Mouse (Mus musculus): ENCODE measurements at regions not wholly inside any gene's neighbourhood (a gene's known extent, or its start where the extent isn't known, plus 50 kb on each side); places are given as distances from the start of the nearest gene placed in this dataset.

- no peak for DNase-seq
Measured at GRCm38 (mm10) chr11:52634189-52634588, 130.2 kb upstream of the Fstl4 start.

- DNase-seq = no peak
Measured at GRCm38 (mm10) chr11:52635716-52636389, 128.6 kb upstream of the Fstl4 start.

GRCm38 (mm10) chr11:52638939-52639338 is 125.5 kb upstream of the Fstl4 start:
- DNase-seq = no peak

GRCm38 (mm10) chr11:52641725-52642338 is 122.6 kb upstream of the Fstl4 start:
- no peak for DNase-seq

GRCm38 (mm10) chr11:52644081-52644768 is 120.2 kb upstream of the Fstl4 start:
- peak; percentile 43 for DNase-seq

GRCm38 (mm10) chr11:52648176-52648839 is 116.1 kb upstream of the Fstl4 start:
- DNase-seq = no peak

- DNase-seq = no peak
Measured at GRCm38 (mm10) chr11:52648849-52649400, 115.5 kb upstream of the Fstl4 start.

GRCm38 (mm10) chr11:52654640-52655039 is 109.8 kb upstream of the Fstl4 start:
- no peak for DNase-seq

- DNase-seq = no peak
Measured at GRCm38 (mm10) chr11:52655720-52656474, 108.5 kb upstream of the Fstl4 start.

GRCm38 (mm10) chr11:52661234-52661633 is 103.2 kb upstream of the Fstl4 start:
- no peak for DNase-seq

GRCm38 (mm10) chr11:52661894-52662593 is 102.4 kb upstream of the Fstl4 start:
- DNase-seq = no peak

GRCm38 (mm10) chr11:52665343-52665742 is 99.1 kb upstream of the Fstl4 start:
- DNase-seq = no peak

GRCm38 (mm10) chr11:52675022-52675421 is 89.4 kb upstream of the Fstl4 start:
- DNase-seq = no peak

- DNase-seq = no peak
Measured at GRCm38 (mm10) chr11:52678259-52678658, 86.2 kb upstream of the Fstl4 start.

- no peak for DNase-seq
Measured at GRCm38 (mm10) chr11:52685436-52685835, 79.0 kb upstream of the Fstl4 start.

GRCm38 (mm10) chr11:52692701-52693100 is 71.7 kb upstream of the Fstl4 start:
- no peak for DNase-seq

GRCm38 (mm10) chr11:52701682-52702081 is 62.8 kb upstream of the Fstl4 start:
- DNase-seq = no peak

GRCm38 (mm10) chr11:52703391-52703790 is 61.0 kb upstream of the Fstl4 start:
- DNase-seq = no peak

Measured in kidney, postnatal 14 days (tissue).